Mouse (Mus musculus) skeletal muscle tissue, postnatal 0 days (tissue): Measurements from ENCODE around the gene Sytl5. TPM values are rescaled to one million over a fixed set of nuclear protein-coding genes. Genes with fewer than 3 reads are reported as not detected.

Experiments
- polyA plus RNA-seq: library from polyadenylated mRNA; unstranded; fragments of >200 nt; fragmentation: Nextera tagmentation; extraction: Ambion mirVana; gene quantifications from 2 replicates; pipeline ENCODE4 v1.2.1, GENCODE M21; 2015

Sytl5 gene
- polyA plus RNA-seq: 0.08 and 0.15 TPM in 2 replicates

GRCm38 (mm10) chrX:9885322-9885721, at the start of gene Sytl5:
Gene Sytl5, plus strand, starts transcription at chrX:9885622.

GRCm38 (mm10) chrX:9846628-9847027, 38.8 kb upstream of the Sytl5 start, which contains the start of gene Hypm:
Gene Hypm, plus strand, starts transcription at chrX:9846928.

GRCm38 (mm10) chrX:9849403-9849802, 36.0 kb upstream of the Sytl5 start, which contains the start of gene H2al3:
Gene H2al3, plus strand, starts transcription at chrX:9849703.

Other genes with a start within 250 kb of the Sytl5 start
- 54.8 and 60.7 TPM in 2 replicates for gene Dynlt3, start 222.6 kb upstream of the Sytl5 start, polyA plus RNA-seq
- gene Hypm, start 38.7 kb upstream of the Sytl5 start, polyA plus RNA-seq: not detected in 2 replicates
- not detected in 2 replicates for gene H2al3, start 35.9 kb upstream of the Sytl5 start, polyA plus RNA-seq
- 45.3 and 45.5 TPM in 2 replicates for gene Srpx, start 232.1 kb downstream of the Sytl5 start, polyA plus RNA-seq